ENCODE assay signal across 7 mouse cellular contexts in genomic region chr7:141476226-141476980, GRCm38 (mm10). TPM values are rescaled to one million over a fixed set of nuclear protein-coding genes. Genes with fewer than 3 reads are reported as not detected.
DNase-seq lines count a peak whose midpoint lies in the region; ATAC-seq and TF ChIP-seq lines count a peak whose summit lies in the region.

No protein-coding gene starts in this region.

- H3K27me3 ChIP-seq in CH12.LX (replicated peaks) (peaks cover 9% of the 10 kb centered on the region), MEL (ENCODE audit: control insufficient read depth in 1 of 2, insufficient read depth in 2 of 2, low read length in 2 of 2) (no peaks in the 10 kb centered on the region)
- H3K27me3 ChIP-seq in embryonic facial prominence, embryonic 13.5 days: peaks cover 6% of the 10 kb centered on the region
- H3K27me3 ChIP-seq in heart, embryonic 14.5 days (ENCODE audit: control insufficient read depth, insufficient read depth, low read length): no peaks in the 10 kb centered on the region

- TF ChIP-seq EP300 in CH12.LX (IDR thresholded peaks at IDR 0.05; ENCODE audit: low read length): no peak
- 0 out of 4 replicates have a peak, but pooled peaks of 1 of the 2 experiments have one; percentile 25 for TF ChIP-seq EP300 in MEL (IDR thresholded peaks at IDR 0.05; ENCODE audit: low read depth in 1 of 2, low read length in 2 of 2)

- peak; percentile 38; the same call in 1 of the 2 replicates for ATAC-seq in embryonic facial prominence, embryonic 13.5 days (ENCODE audit: insufficient number of reproducible peaks, insufficient read depth, low FRiP score, low TSS enrichment, low read depth)
- peak; percentile 67 for ATAC-seq in heart, embryonic 14.5 days (ENCODE audit: insufficient number of reproducible peaks, insufficient read depth, low FRiP score, low read depth)

- H3K4me1 ChIP-seq in CH12.LX (ENCODE audit: control insufficient read depth in 1 of 2, insufficient read depth in 2 of 2) (peaks cover 16 to 48% of the 10 kb centered on the region in 2 experiments), MEL (ENCODE audit: control insufficient read depth in 1 of 2, insufficient read depth in 2 of 2, low read length in 2 of 2) (peaks cover 3 to 22% of the 10 kb centered on the region in 2 experiments; a peak in 3 of 4 replicates)
- H3K4me1 ChIP-seq in embryonic facial prominence, embryonic 13.5 days: peaks cover 52% of the 10 kb centered on the region
- H3K4me1 ChIP-seq in heart, embryonic 14.5 days (ENCODE audit: control insufficient read depth in 2 of 2, insufficient read depth in 2 of 2, low read length in 2 of 2): peaks cover 35 to 51% of the 10 kb centered on the region in 2 experiments

- dilution Hi-C loops in CH12.LX (cut with MboI; ENCODE audit: extremely low pct_ligation_motif_present, extremely low pct_unique_long_range_greater_than_20kb, low sequenced_read_pairs): no loop called here

- H3K36me3 ChIP-seq in CH12.LX (replicated peaks in 1 of 2; ENCODE audit: control insufficient read depth in 1 of 2, insufficient read depth in 1 of 2, low read length in 1 of 2) (peaks cover 10 to 20% of the 10 kb centered on the region in 2 experiments), MEL (ENCODE audit: control insufficient read depth in 1 of 2, insufficient read depth in 2 of 2, low read length in 2 of 2) (peaks cover 0 to 16% of the 10 kb centered on the region in 2 experiments; a peak in 2 of 4 replicates), macrophage (ENCODE audit: inconsistent target) (peaks cover 5% of the 10 kb centered on the region; the same call in 1 of the 2 replicates)
- peaks cover 12% of the 10 kb centered on the region for H3K36me3 ChIP-seq in embryonic facial prominence, embryonic 13.5 days
- H3K36me3 ChIP-seq in heart, embryonic 14.5 days (ENCODE audit: control insufficient read depth, insufficient read depth, low read length): peaks cover 15% of the 10 kb centered on the region

- in situ Hi-C loops in CH12.LX (cut with MboI; ENCODE audit: low pct_ligation_motif_present, low pct_unique_long_range_greater_than_20kb, low sequenced_read_pairs): no loop called here

- no peak overlapping the region for H3K27ac ChIP-seq in CH12.LX (ENCODE audit: insufficient read depth, low read depth)
- peak overlapping the region; percentile 71 for H3K27ac ChIP-seq in MEL (ENCODE audit: control insufficient read depth, low read depth, low read length)
- peak overlapping the region; percentile 90 for H3K27ac ChIP-seq in embryonic facial prominence, embryonic 13.5 days
- peak overlapping the region; percentile 95 to 98 for H3K27ac ChIP-seq in heart, embryonic 14.5 days (replicated peaks in 1 of 2; ENCODE audit: control insufficient read depth in 1 of 2, insufficient read depth in 1 of 2, low read depth in 2 of 2, low read length in 2 of 2)
- H3K27ac ChIP-seq in macrophage: peak overlapping the region; percentile 90

- 0 out of 4 replicates have a peak, but pooled peaks of 1 of the 2 experiments have one; percentile 6 for TF ChIP-seq CTCF in CH12.LX (conservative IDR thresholded peaks at IDR 0.05 in 1 of 2, IDR thresholded peaks at IDR 0.05 in 1 of 2; ENCODE audit: low read depth in 2 of 2, low read length in 2 of 2)
- TF ChIP-seq CTCF in MEL (IDR thresholded peaks at IDR 0.05 in 2 of 3, conservative IDR thresholded peaks at IDR 0.05 in 1 of 3; ENCODE audit: control insufficient read depth in 1 of 3, insufficient read depth in 1 of 3, low read depth in 2 of 3, low read length in 3 of 3, poor library complexity in 1 of 3, severe bottlenecking in 1 of 3): no peak; a peak in 1 of 6 replicates

- no peak for DNase-seq in CH12.LX (ENCODE audit: extremely low read depth)
- peak; percentile 69 for DNase-seq in MEL (ENCODE audit: low read depth, low spot score)
- peak; percentile 94 for DNase-seq in kidney, postnatal 10 days
- peak; percentile 59 for DNase-seq in spleen, postnatal 36 days (ENCODE audit: low spot score in 2 of 2)

- H3K9ac ChIP-seq in CH12.LX (ENCODE audit: insufficient read depth, low read depth) (peak overlapping the region; percentile 25), MEL (ENCODE audit: control insufficient read depth, low read depth, low read length, poor library complexity, severe bottlenecking) (peak overlapping the region; percentile 98)
- H3K9ac ChIP-seq in embryonic facial prominence, embryonic 13.5 days: peak overlapping the region; percentile 82
- H3K9ac ChIP-seq in heart, embryonic 14.5 days (ENCODE audit: low read length): peak overlapping the region; percentile 86

- H3K9me3 ChIP-seq in CH12.LX (replicated peaks; ENCODE audit: low read length) (no peaks in the 10 kb centered on the region), MEL (replicated peaks; ENCODE audit: insufficient read depth, low read length) (no peaks in the 10 kb centered on the region)
- H3K9me3 ChIP-seq in embryonic facial prominence, embryonic 13.5 days: no peaks in the 10 kb centered on the region
- no peaks in the 10 kb centered on the region for H3K9me3 ChIP-seq in heart, embryonic 14.5 days (ENCODE audit: control insufficient read depth, low read length)

- TF ChIP-seq RAD21 in CH12.LX (IDR thresholded peaks at IDR 0.05; ENCODE audit: low read depth, low read length): no peak
- no peak for TF ChIP-seq RAD21 in MEL (IDR thresholded peaks at IDR 0.05; ENCODE audit: low read depth, low read length)

- TF ChIP-seq POLR2A in CH12.LX (IDR thresholded peaks at IDR 0.05; ENCODE audit: low read depth, low read length): no peak
- 0 out of 4 replicates have a peak, but pooled peaks of 1 of the 2 experiments have one; percentile 4 for TF ChIP-seq POLR2A in MEL (IDR thresholded peaks at IDR 0.05; ENCODE audit: control insufficient read depth in 1 of 2, insufficient read depth in 1 of 2, low read depth in 1 of 2, low read length in 2 of 2, poor library complexity in 1 of 2)

- H3K79me2 ChIP-seq in CH12.LX (replicated peaks; ENCODE audit: control insufficient read depth, extremely low read depth, insufficient read depth, poor library complexity, severe bottlenecking): peaks cover 22% of the 10 kb centered on the region
- peaks cover 51% of the 10 kb centered on the region for H3K79me2 ChIP-seq in MEL (ENCODE audit: control insufficient read depth, insufficient read depth, low read length, poor library complexity)
- peaks cover 64% of the 10 kb centered on the region for H3K79me2 ChIP-seq in macrophage (ENCODE audit: inconsistent target)

- H3K4me3 ChIP-seq in CH12.LX (replicated peaks in 1 of 3; ENCODE audit: low read depth in 2 of 3, low read length in 2 of 3, poor library complexity in 1 of 3) (peak overlapping the region; percentile 74 to 96 (median 89)), MEL (ENCODE audit: control insufficient read depth in 1 of 2, insufficient read depth in 1 of 2, low read depth in 2 of 2, low read length in 2 of 2) (peak overlapping the region; percentile 95), macrophage (ENCODE audit: inconsistent target) (peak overlapping the region; percentile 69)
- H3K4me3 ChIP-seq in embryonic facial prominence, embryonic 13.5 days: peak overlapping the region; percentile 78
- peak overlapping the region; percentile 81 to 86 for H3K4me3 ChIP-seq in heart, embryonic 14.5 days (ENCODE audit: control insufficient read depth in 1 of 2, insufficient read depth in 1 of 2, low read depth in 1 of 2, low read length in 2 of 2)

- 0% methylated on average over 10 of the region's 17 CpGs for WGBS in embryonic facial prominence, embryonic 13.5 days
- WGBS in heart, embryonic 14.5 days: 0% methylated on average over 17 of the region's 17 CpGs
- 1% methylated on average over 16 of the region's 17 CpGs for WGBS in macrophage (ENCODE audit: missing documents)

- H3K4me2 ChIP-seq in CH12.LX (ENCODE audit: insufficient read depth, low read depth, poor library complexity, severe bottlenecking): peak overlapping the region; percentile 53
- peak overlapping the region; percentile 86 for H3K4me2 ChIP-seq in embryonic facial prominence, embryonic 13.5 days
- H3K4me2 ChIP-seq in heart, embryonic 14.5 days (ENCODE audit: low read length): peak overlapping the region; percentile 97

RNA-seq across cellular contexts. Expression of gene Tspan4, which starts 1.4 kb away (rescaled TPM):
- total RNA-seq in CH12.LX (2012; rRNA removed): 28.9 and 30.0 TPM in 2 replicates
- 23.8 and 28.4 TPM in 2 replicates for total RNA-seq in CH12.LX (2014; rRNA removed)
- 20.3 and 21.2 TPM in 2 replicates for polyA plus RNA-seq in CH12.LX (2012; ENCODE audit: insufficient read length, low read depth)
- 82.5 and 110 TPM in 2 replicates for total RNA-seq in MEL (2012; rRNA removed)
- 10 to 100 TPM in 1 of 2 experiments, not detected in 1; 97.9 TPM for polyA plus RNA-seq in MEL (2012; ENCODE audit: insufficient read depth in 1 of 2, insufficient read length in 2 of 2, low read depth in 1 of 2, low replicate concordance in 2 of 2, missing spikeins in 1 of 2)
- polyA plus RNA-seq in embryonic facial prominence, embryonic 13.5 days (2015; fragmentation: Nextera tagmentation; extraction: Ambion mirVana): 46.4 and 55.6 TPM in 2 replicates
- 61.5 and 65.0 TPM in 2 replicates for polyA plus RNA-seq in heart, embryonic 14.5 days (2014; fragmentation: Nextera tagmentation; extraction: Ambion mirVana)
- total RNA-seq in macrophage (2018; cell fraction: chromatin; rRNA removed): 10 to 100 TPM in 22 of 26 experiments, 1 to 10 TPM in 4; 5.5 to 64.4 (median 18.6) TPM
- 100 to 1,000 TPM in 13 of 26 experiments, 10 to 100 TPM in 13; 59.2 to 144 (median 95.9) TPM for total RNA-seq in macrophage (2018; cell fraction: cytosol; rRNA removed)
- 10 to 100 TPM; 20.5 to 94.6 (median 59.4) TPM for total RNA-seq in macrophage (2018; cell fraction: nucleus; rRNA removed)
- polyA plus RNA-seq in macrophage (2018): 48.8 to 142 TPM (median 129 TPM) in 3 replicates

RNA-seq across cellular contexts. Expression of gene Polr2l, which starts 1.5 kb away (rescaled TPM):
- total RNA-seq in CH12.LX (2012; rRNA removed) (82.3 and 109 TPM in 2 replicates), CH12.LX (2014; rRNA removed) (35.7 and 37.1 TPM in 2 replicates), MEL (2012; rRNA removed) (110 and 114 TPM in 2 replicates)
- polyA plus RNA-seq in CH12.LX (2012; ENCODE audit: insufficient read length, low read depth) (57.5 and 64.8 TPM in 2 replicates), MEL (2012; ENCODE audit: insufficient read depth in 1 of 2, insufficient read length in 2 of 2, low read depth in 1 of 2, low replicate concordance in 2 of 2, missing spikeins in 1 of 2) (10 to 100 TPM in 1 of 2 experiments, not detected in 1; 82.4 TPM), macrophage (2018) (8.3 to 22.8 TPM (median 12.8 TPM) in 3 replicates)
- 64.5 and 70.3 TPM in 2 replicates for polyA plus RNA-seq in embryonic facial prominence, embryonic 13.5 days (2015; fragmentation: Nextera tagmentation; extraction: Ambion mirVana)
- polyA plus RNA-seq in heart, embryonic 14.5 days (2014; fragmentation: Nextera tagmentation; extraction: Ambion mirVana): 73.2 and 78.0 TPM in 2 replicates
- total RNA-seq in macrophage (2018; cell fraction: chromatin; rRNA removed): 1 to 10 TPM in 20 of 26 experiments, under 1 TPM in 5, not detected in 1; 0.66 to 4.8 (median 1.9) TPM
- 10 to 100 TPM; 12.7 to 21.0 (median 16.7) TPM for total RNA-seq in macrophage (2018; cell fraction: cytosol; rRNA removed)
- total RNA-seq in macrophage (2018; cell fraction: nucleus; rRNA removed): 10 to 100 TPM in 1 of 26 experiments, 1 to 10 TPM in 25; 2.0 to 10.8 (median 4.9) TPM

RNA-seq across cellular contexts. Expression of gene Cd151, which starts 9.2 kb away (rescaled TPM):
- 14.9 and 15.0 TPM in 2 replicates for total RNA-seq in CH12.LX (2012; rRNA removed)
- total RNA-seq in CH12.LX (2014; rRNA removed): 10.1 and 10.6 TPM in 2 replicates
- 13.5 and 21.1 TPM in 2 replicates for polyA plus RNA-seq in CH12.LX (2012; ENCODE audit: insufficient read length, low read depth)
- 38.9 and 40.6 TPM in 2 replicates for total RNA-seq in MEL (2012; rRNA removed)
- 10 to 100 TPM in 1 of 2 experiments, not detected in 1; 86.6 TPM for polyA plus RNA-seq in MEL (2012; ENCODE audit: insufficient read depth in 1 of 2, insufficient read length in 2 of 2, low read depth in 1 of 2, low replicate concordance in 2 of 2, missing spikeins in 1 of 2)
- 16.5 and 16.6 TPM in 2 replicates for polyA plus RNA-seq in embryonic facial prominence, embryonic 13.5 days (2015; fragmentation: Nextera tagmentation; extraction: Ambion mirVana)
- 77.5 and 115 TPM in 2 replicates for polyA plus RNA-seq in heart, embryonic 14.5 days (2014; fragmentation: Nextera tagmentation; extraction: Ambion mirVana)
- total RNA-seq in macrophage (2018; cell fraction: chromatin; rRNA removed): 10 to 100 TPM in 24 of 26 experiments, 1 to 10 TPM in 2; 5.1 to 58.6 (median 27.5) TPM
- total RNA-seq in macrophage (2018; cell fraction: cytosol; rRNA removed): 10 to 100 TPM; 32.3 to 71.3 (median 44.7) TPM
- 10 to 100 TPM; 22.8 to 70.2 (median 40.4) TPM for total RNA-seq in macrophage (2018; cell fraction: nucleus; rRNA removed)
- 58.4 to 83.6 TPM (median 60.3 TPM) in 3 replicates for polyA plus RNA-seq in macrophage (2018)

RNA-seq across cellular contexts. Expression of gene Cracr2b, which starts 15.5 kb away (rescaled TPM):
- total RNA-seq in CH12.LX (2012; rRNA removed) (not detected in 2 replicates), CH12.LX (2014; rRNA removed) (not detected in 2 replicates), MEL (2012; rRNA removed) (0.59 and 0.73 TPM in 2 replicates)
- polyA plus RNA-seq in CH12.LX (2012; ENCODE audit: insufficient read length, low read depth) (not detected in 2 replicates), MEL (2012; ENCODE audit: insufficient read depth in 1 of 2, insufficient read length in 2 of 2, low read depth in 1 of 2, low replicate concordance in 2 of 2, missing spikeins in 1 of 2) (1 to 10 TPM in 1 of 2 experiments, not detected in 1; 6.9 TPM), macrophage (2018) (15.7 to 22.0 TPM (median 19.0 TPM) in 3 replicates)
- 11.5 and 12.7 TPM in 2 replicates for polyA plus RNA-seq in embryonic facial prominence, embryonic 13.5 days (2015; fragmentation: Nextera tagmentation; extraction: Ambion mirVana)
- polyA plus RNA-seq in heart, embryonic 14.5 days (2014; fragmentation: Nextera tagmentation; extraction: Ambion mirVana): 20.4 and 25.6 TPM in 2 replicates
- 100 to 1,000 TPM in 3 of 26 experiments, 10 to 100 TPM in 16, 1 to 10 TPM in 7; 3.3 to 175 (median 28.4) TPM for total RNA-seq in macrophage (2018; cell fraction: chromatin; rRNA removed)
- total RNA-seq in macrophage (2018; cell fraction: cytosol; rRNA removed): 10 to 100 TPM in 14 of 26 experiments, 1 to 10 TPM in 12; 2.7 to 27.1 (median 10.4) TPM
- 10 to 100 TPM in 17 of 26 experiments, 1 to 10 TPM in 9; 3.5 to 65.9 (median 13.5) TPM for total RNA-seq in macrophage (2018; cell fraction: nucleus; rRNA removed)

RNA-seq across cellular contexts. Expression of gene Pnpla2, which starts 21.4 kb away (rescaled TPM):
- 8.9 and 11.7 TPM in 2 replicates for total RNA-seq in CH12.LX (2012; rRNA removed)
- total RNA-seq in CH12.LX (2014; rRNA removed): 1.5 and 2.8 TPM in 2 replicates
- 25.3 and 29.6 TPM in 2 replicates for polyA plus RNA-seq in CH12.LX (2012; ENCODE audit: insufficient read length, low read depth)
- total RNA-seq in MEL (2012; rRNA removed): 8.3 and 9.9 TPM in 2 replicates
- 10 to 100 TPM in 1 of 2 experiments, not detected in 1; 38.6 TPM for polyA plus RNA-seq in MEL (2012; ENCODE audit: insufficient read depth in 1 of 2, insufficient read length in 2 of 2, low read depth in 1 of 2, low replicate concordance in 2 of 2, missing spikeins in 1 of 2)
- polyA plus RNA-seq in embryonic facial prominence, embryonic 13.5 days (2015; fragmentation: Nextera tagmentation; extraction: Ambion mirVana): 13.4 and 13.5 TPM in 2 replicates
- 48.7 and 49.0 TPM in 2 replicates for polyA plus RNA-seq in heart, embryonic 14.5 days (2014; fragmentation: Nextera tagmentation; extraction: Ambion mirVana)
- 10 to 100 TPM in 22 of 26 experiments, 1 to 10 TPM in 4; 7.5 to 38.7 (median 16.8) TPM for total RNA-seq in macrophage (2018; cell fraction: chromatin; rRNA removed)
- 10 to 100 TPM; 37.7 to 80.6 (median 52.0) TPM for total RNA-seq in macrophage (2018; cell fraction: cytosol; rRNA removed)
- 10 to 100 TPM; 15.5 to 44.6 (median 23.4) TPM for total RNA-seq in macrophage (2018; cell fraction: nucleus; rRNA removed)
- 36.1 to 135 TPM (median 74.0 TPM) in 3 replicates for polyA plus RNA-seq in macrophage (2018)

Comparison
In these comparisons a context has a peak if more than half of its experiments do, and no peak if none do; other contexts are left out.
1. H3K9ac ChIP-seq: peak in every context shown above with its lines; median percentile 98 in MEL; 86 in heart, embryonic 14.5 days; 82 in embryonic facial prominence, embryonic 13.5 days; 25 in CH12.LX.
2. Of the 35 proteins assayed by ChIP-seq in both MEL and CH12.LX: peak only in MEL: NELFE, NRF1, SIN3A, TCF12 and USF1; only in CH12.LX: BHLHE40 and ELF1; in both: CHD2, MAX, MXI1 and MYC; in neither: 21; mixed calls (peak in some experiments, not most) for 3.